Mouse (Mus musculus) limb, embryonic 14.5 days (tissue): ENCODE data around the gene S100a3. TPM values are rescaled to one million over a fixed set of nuclear protein-coding genes. Genes with fewer than 3 reads are reported as not detected.

Experiments used
- ATAC-seq: fragments of 200-750 bp; cut with Nextera tagmentation; 2 replicates; pipeline ENCODE4 v1.8.0; 2017; ENCODE audit warnings: low read depth, moderate number of reproducible peaks, moderate TSS enrichment; ENCODE audit not compliant: low FRiP score
- DNase-seq: peaks from one replicate; pipeline ENCODE4 v3.0.0-alpha.2; 2015; ENCODE audit warnings: low spot score
- H3K27ac ChIP-seq: fragments of 300-500 bp; sonication (generic); replicated peaks from 2 replicates; pipeline ENCODE4 v1.5.1; 2014; ENCODE audit warnings: low read depth, mild to moderate bottlenecking, low read length, moderate library complexity, mixed read lengths
- H3K27me3 ChIP-seq: fragments of 300-500 bp; sonication (generic); 2 replicates; pipeline ENCODE4 v1.6.1; 2014; ENCODE audit warnings: low read length, mixed read lengths; ENCODE audit not compliant: control insufficient read depth, insufficient read depth
- H3K36me3 ChIP-seq: fragments of 300-500 bp; sonication (generic); 2 replicates; pipeline ENCODE4 v1.6.1; 2014; ENCODE audit warnings: mild to moderate bottlenecking, low read length, moderate library complexity, mixed read lengths; ENCODE audit not compliant: control insufficient read depth, insufficient read depth
- H3K4me1 ChIP-seq: fragments of 300-500 bp; sonication (generic); 2 replicates; pipeline ENCODE4 v1.6.1; 2014; ENCODE audit warnings: antibody characterized with exemption, low read length, mixed read lengths; ENCODE audit not compliant: control insufficient read depth, insufficient read depth
- H3K4me2 ChIP-seq: fragments of 300-500 bp; sonication (generic); replicated peaks from 2 replicates; pipeline ENCODE4 v1.6.1; 2014; ENCODE audit warnings: low read depth, mild to moderate bottlenecking, low read length, moderate library complexity; ENCODE audit not compliant: severe bottlenecking
- H3K4me3 ChIP-seq: fragments of 300-500 bp; sonication (generic); replicated peaks from 2 replicates; pipeline ENCODE4 v1.5.1; 2014; ENCODE audit warnings: low read length
- H3K9ac ChIP-seq: fragments of 300-500 bp; sonication (generic); 2 replicates; pipeline ENCODE4 v1.6.1; 2014; ENCODE audit warnings: mild to moderate bottlenecking, low read depth, low read length, moderate library complexity; ENCODE audit not compliant: severe bottlenecking
- H3K9me3 ChIP-seq: fragments of 300-500 bp; sonication (generic); 2 replicates; pipeline ENCODE4 v1.6.1; 2016; ENCODE audit warnings: low read length; ENCODE audit not compliant: control insufficient read depth
- POLR2A ChIP-seq: fragments of 200-500 bp; IDR thresholded peaks from 2 replicates; pipeline ENCODE4 v1.8.0; 2012; ENCODE audit warnings: inconsistent platforms, mild to moderate bottlenecking, moderate library complexity, borderline replicate concordance; ENCODE audit not compliant: insufficient read depth, insufficient read length; ENCODE audit errors: extremely low read depth
- WGBS: fragments of 180-500 bp; shearing (Covaris S2); extraction: QIAGEN DNeasy Blood & Tissue Kit; methylation state at CpG from one replicate; pipeline ENCODE4 v1.1.7; 2014; 5-methylcytosine and 5-hydroxymethylcytosine counted together
- polyA plus RNA-seq, 2 experiments: library from polyadenylated mRNA; depleted of rRNA in 1 of 2; stranded (reverse) in 1 of 2; unstranded in 1 of 2; fragments of >200 nt; fragmentation: Nextera tagmentation in 1 of 2; extraction: Ambion mirVana in 1 of 2; gene quantifications; 2 replicates each; pipeline versions ENCODE4 v1.2.1 to v1.2.3; 2012 to 2014

The S100a3 gene
- polyA plus RNA-seq, 2 experiments = 0.92 to 1.1 TPM

- TF ChIP-seq POLR2A = no peak
Measured at GRCm38 (mm10) chr3:90617586-90617985, 57.2 kb downstream of the S100a3 start.

GRCm38 (mm10) chr3:90621552-90621951, 61.2 kb downstream of the S100a3 start:
- no peak overlapping the region for H3K4me3 ChIP-seq
- WGBS = 51% methylated on average over 7 of the region's 7 CpGs
- H3K36me3 ChIP-seq = no peaks in the 10 kb centered on the region

More at GRCm38 (mm10) chr3:90617586-90617985, 57.2 kb downstream of the S100a3 start:
- WGBS = 11% methylated on average over 1 of the region's 1 CpGs
- no peak overlapping the region for H3K27ac ChIP-seq
- H3K27me3 ChIP-seq = no peaks in the 10 kb centered on the region
- no peak overlapping the region for H3K4me3 ChIP-seq
- no peak for ATAC-seq
- H3K4me1 ChIP-seq = peaks cover 24% of the 10 kb centered on the region; the same call in 1 of the 2 replicates
- no peak overlapping the region for H3K4me2 ChIP-seq
- no peaks in the 10 kb centered on the region for H3K36me3 ChIP-seq
- H3K9ac ChIP-seq = no peak overlapping the region
- DNase-seq = no peak
- no peaks in the 10 kb centered on the region for H3K9me3 ChIP-seq

GRCm38 (mm10) chr3:90623435-90624071, 63.2 kb downstream of the S100a3 start:
- Histone ChIP-seq H3K4me3 (no peak overlapping the region), H3K27me3 (no peaks in the 10 kb centered on the region), H3K9me3 (no peaks in the 10 kb centered on the region), H3K4me2 (no peak overlapping the region), H3K27ac (no peak overlapping the region), H3K9ac (no peak overlapping the region), H3K4me1 (peaks cover 12% of the 10 kb centered on the region; the same call in 1 of the 2 replicates), H3K36me3 (no peaks in the 10 kb centered on the region)
- ATAC-seq = peak; percentile 85
- 7% methylated on average over 2 of the region's 2 CpGs for WGBS
- peak; percentile 86 for DNase-seq
- TF ChIP-seq POLR2A = no peak

More at GRCm38 (mm10) chr3:90621552-90621951, 61.2 kb downstream of the S100a3 start:
- Histone ChIP-seq H3K4me1 (peaks cover 12% of the 10 kb centered on the region; the same call in 1 of the 2 replicates), H3K4me2 (no peak overlapping the region), H3K27me3 (no peaks in the 10 kb centered on the region), H3K27ac (no peak overlapping the region), H3K9ac (no peak overlapping the region), H3K9me3 (no peaks in the 10 kb centered on the region)
- no peak for ATAC-seq
- TF ChIP-seq POLR2A = no peak
- DNase-seq = no peak

GRCm38 (mm10) chr3:90625496-90625895, 65.1 kb downstream of the S100a3 start:
- ATAC-seq (no peak), DNase-seq (no peak)
- no peaks in the 10 kb centered on the region for H3K9me3 ChIP-seq
- TF ChIP-seq POLR2A = no peak
- peaks cover 12% of the 10 kb centered on the region; the same call in 1 of the 2 replicates for H3K4me1 ChIP-seq
- no peaks in the 10 kb centered on the region for H3K36me3 ChIP-seq
- no peak overlapping the region for H3K4me2 ChIP-seq
- no peak overlapping the region for H3K4me3 ChIP-seq
- H3K27me3 ChIP-seq = no peaks in the 10 kb centered on the region
- H3K9ac ChIP-seq = no peak overlapping the region
- WGBS = 78% methylated on average over 5 of the region's 5 CpGs
- H3K27ac ChIP-seq = no peak overlapping the region

GRCm38 (mm10) chr3:90626266-90627021, 66.1 kb downstream of the S100a3 start:
- no peaks in the 10 kb centered on the region for H3K36me3 ChIP-seq
- H3K9ac ChIP-seq = no peak overlapping the region
- peaks cover 12% of the 10 kb centered on the region; the same call in 1 of the 2 replicates for H3K4me1 ChIP-seq
- no peak overlapping the region for H3K27ac ChIP-seq
- H3K27me3 ChIP-seq = no peaks in the 10 kb centered on the region
- TF ChIP-seq POLR2A = no peak
- no peak for DNase-seq
- H3K4me2 ChIP-seq = no peak overlapping the region
- ATAC-seq = no peak
- WGBS = 78% methylated on average over 9 of the region's 9 CpGs
- H3K9me3 ChIP-seq = no peaks in the 10 kb centered on the region
- no peak overlapping the region for H3K4me3 ChIP-seq
